Mouse (Mus musculus): ENCODE measurements around the gene Prkd2. TPM values are rescaled to one million over a fixed set of nuclear protein-coding genes. Genes with fewer than 3 reads are reported as not detected.
A peak's percentile ranks its signal among the peaks of the same experiment; 100 is the strongest.

Prkd2 gene
- polyA plus RNA-seq, 1 experiment from 2014 or later, result 3.2 TPM

DNA sequence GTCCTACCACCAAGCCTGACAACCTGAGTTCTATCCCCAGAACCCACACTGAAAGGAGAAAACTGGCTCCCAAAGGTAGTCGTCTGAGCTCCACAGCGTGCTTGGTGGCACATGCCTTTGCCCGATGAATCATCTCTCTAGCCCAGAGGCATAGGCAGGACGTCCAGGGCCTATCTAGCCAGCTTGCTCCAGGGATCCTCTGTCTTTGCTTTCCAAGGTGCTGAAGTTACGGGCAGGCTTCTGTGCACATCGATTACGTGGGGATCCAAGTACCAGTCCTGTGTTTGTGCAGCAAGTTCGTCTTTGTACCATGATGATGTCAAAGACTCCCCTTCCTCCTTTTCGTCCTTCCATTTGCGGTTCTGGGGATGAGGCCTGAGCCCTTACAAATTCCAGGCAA is 28.9 kb downstream of the Prkd2 start:
- no peak overlapping the region for H3K27ac ChIP-seq (replicated peaks)
- H3K36me3 ChIP-seq (replicated peaks), result no peaks in the 10 kb centered on the region
- ATAC-seq (ENCODE audit: insufficient read depth), result no peak
- H3K27me3 ChIP-seq, result peaks cover 15% of the 10 kb centered on the region
- H3K4me2 ChIP-seq, result no peak overlapping the region
- H3K9me3 ChIP-seq (replicated peaks), result no peaks in the 10 kb centered on the region
- H3K4me1 ChIP-seq (replicated peaks), result peaks cover 24% of the 10 kb centered on the region
- 75% methylated on average over 10 of the region's 10 CpGs for WGBS (ENCODE audit: insufficient replicate concordance)
- no peak overlapping the region for H3K9ac ChIP-seq
- H3K4me3 ChIP-seq (replicated peaks), result no peak overlapping the region

DNA sequence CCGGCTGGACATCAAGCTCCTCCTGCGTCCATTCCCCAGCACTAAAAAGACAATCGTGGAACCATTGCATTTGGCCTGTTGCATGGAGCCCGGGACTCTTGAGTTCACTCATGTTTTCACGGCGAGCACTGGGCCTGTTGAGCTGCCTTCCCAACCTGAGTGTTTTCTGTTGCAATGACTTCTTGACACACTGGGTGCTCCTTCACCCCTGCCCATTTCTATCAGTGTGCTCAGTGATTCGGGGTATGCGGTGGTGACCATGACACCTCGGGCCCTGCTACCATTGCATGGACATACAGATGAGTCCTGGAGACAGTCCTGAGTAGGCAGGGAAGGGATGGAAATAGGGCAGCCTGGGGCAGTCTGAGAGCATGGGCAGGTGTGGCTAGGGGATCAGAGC is 29.8 kb downstream of the Prkd2 start:
- ATAC-seq (ENCODE audit: insufficient read depth), result no peak

DNA sequence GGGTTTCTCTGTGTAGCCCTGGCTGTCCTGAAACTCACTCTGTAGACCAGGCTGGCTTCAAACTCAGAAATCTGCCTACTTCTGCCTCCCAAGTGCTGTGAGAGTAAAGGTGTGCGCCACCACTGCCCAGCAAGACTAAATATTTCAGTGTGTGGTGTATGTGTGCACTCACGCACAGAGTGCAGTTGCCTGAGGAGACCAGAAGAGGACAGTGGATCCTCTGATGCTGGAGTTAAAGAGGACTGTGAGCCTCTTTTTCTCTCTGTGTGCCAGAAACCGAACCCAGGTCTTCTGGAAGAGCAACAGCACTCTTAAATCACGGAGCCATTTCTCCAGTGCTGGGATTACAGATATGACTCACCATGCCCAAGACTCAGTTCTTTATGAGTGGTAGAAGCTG is 30.7 kb downstream of the Prkd2 start:
- Histone ChIP-seq H3K4me3 (replicated peaks) (no peak overlapping the region), H3K27ac (replicated peaks) (no peak overlapping the region), H3K4me2 (no peak overlapping the region), H3K9me3 (replicated peaks) (no peaks in the 10 kb centered on the region), H3K9ac (no peak overlapping the region), H3K36me3 (replicated peaks) (no peaks in the 10 kb centered on the region), H3K27me3 (peaks cover 22% of the 10 kb centered on the region), H3K4me1 (replicated peaks) (peaks cover 26% of the 10 kb centered on the region)
- WGBS (ENCODE audit: insufficient replicate concordance), result 75% methylated on average over 4 of the region's 4 CpGs
- no peak for ATAC-seq (ENCODE audit: insufficient read depth)

More for the DNA sequence above, 29.8 kb downstream of the Prkd2 start:
- no peak overlapping the region for H3K27ac ChIP-seq (replicated peaks)
- H3K36me3 ChIP-seq (replicated peaks), result no peaks in the 10 kb centered on the region
- H3K27me3 ChIP-seq, result peaks cover 22% of the 10 kb centered on the region
- WGBS (ENCODE audit: insufficient replicate concordance), result 71% methylated on average over 9 of the region's 9 CpGs
- no peak overlapping the region for H3K4me2 ChIP-seq
- H3K4me1 ChIP-seq (replicated peaks), result peaks cover 26% of the 10 kb centered on the region
- H3K9ac ChIP-seq, result no peak overlapping the region
- H3K9me3 ChIP-seq (replicated peaks), result no peaks in the 10 kb centered on the region
- H3K4me3 ChIP-seq (replicated peaks), result no peak overlapping the region

DNA sequence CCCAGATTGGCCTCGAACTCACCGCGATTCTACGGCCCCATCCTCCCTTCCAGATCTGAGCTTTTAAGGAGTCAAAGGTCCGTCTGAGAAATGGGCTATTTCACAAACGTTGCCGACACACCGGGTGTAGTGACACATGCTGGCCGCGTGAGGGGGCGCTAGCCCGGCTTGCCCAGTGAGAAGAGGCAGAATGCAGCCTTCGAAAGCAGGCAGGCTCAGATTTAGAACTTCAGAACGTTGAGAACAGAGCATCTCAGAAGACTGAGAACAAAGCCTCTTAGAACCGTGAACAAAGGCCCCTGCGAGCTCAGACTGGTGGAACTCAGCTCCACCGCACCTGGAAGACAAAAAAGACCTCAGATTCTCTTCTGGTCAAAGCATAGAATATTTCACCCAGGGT is 31.5 kb downstream of the Prkd2 start:
- WGBS (ENCODE audit: insufficient replicate concordance), result 2% methylated on average over 17 of the region's 17 CpGs
- H3K9me3 ChIP-seq (replicated peaks), result no peaks in the 10 kb centered on the region
- H3K9ac ChIP-seq, result no peak overlapping the region
- peaks cover 26% of the 10 kb centered on the region for H3K4me1 ChIP-seq (replicated peaks)
- H3K27me3 ChIP-seq, result peaks cover 28% of the 10 kb centered on the region
- ATAC-seq (ENCODE audit: insufficient read depth), result no peak
- H3K4me3 ChIP-seq (replicated peaks), result peak overlapping the region; percentile 62
- H3K4me2 ChIP-seq, result peak overlapping the region; percentile 93
- H3K27ac ChIP-seq (replicated peaks), result peak overlapping the region; percentile 54
- no peaks in the 10 kb centered on the region for H3K36me3 ChIP-seq (replicated peaks)

DNA sequence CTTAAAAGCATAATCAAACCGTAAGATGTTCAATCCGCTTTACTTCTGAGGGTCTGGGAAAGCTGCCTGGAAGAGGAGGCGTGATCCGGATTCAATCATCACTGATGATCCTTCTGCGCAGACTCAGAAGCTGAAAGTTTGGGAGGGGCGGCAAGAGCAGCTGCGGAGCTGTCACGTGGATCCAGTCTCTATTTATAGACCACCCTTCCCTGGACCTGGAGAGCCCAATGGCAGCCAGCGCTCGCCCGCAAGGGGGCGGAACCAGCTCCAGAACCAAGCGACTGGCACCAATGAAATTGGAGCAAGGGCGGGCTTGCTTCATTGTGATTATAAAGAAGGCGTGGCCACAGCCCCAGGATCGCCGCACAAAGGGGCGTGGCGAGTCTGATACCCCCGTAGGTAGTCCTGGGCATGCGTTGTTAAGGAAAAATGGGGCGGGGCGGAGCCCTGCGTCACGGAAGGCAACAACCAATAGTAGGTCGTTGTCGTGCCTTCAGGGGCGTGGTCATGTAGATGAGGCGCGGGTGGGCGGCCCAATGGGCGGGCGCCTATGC is 32.1 kb downstream of the Prkd2 start:
- Histone ChIP-seq H3K27ac (replicated peaks) (peak overlapping the region; percentile 54), H3K9ac (no peak overlapping the region), H3K27me3 (peaks cover 28% of the 10 kb centered on the region), H3K4me1 (replicated peaks) (peaks cover 26% of the 10 kb centered on the region), H3K4me2 (peak overlapping the region; percentile 93), H3K9me3 (replicated peaks) (no peaks in the 10 kb centered on the region), H3K4me3 (replicated peaks) (peak overlapping the region; percentile 62), H3K36me3 (replicated peaks) (no peaks in the 10 kb centered on the region)
- under 1% methylated on average over 33 of the region's 33 CpGs for WGBS (ENCODE audit: insufficient replicate concordance)
- ATAC-seq (ENCODE audit: insufficient read depth), result peak; percentile 93

DNA sequence AGATGAGACGGTGACA is 32.4 kb downstream of the Prkd2 start, which contains the start of gene Dact3:
Gene Dact3, plus strand, starts transcription at position 8 of the 16 bp plus-strand sequence.
- peaks cover 28% of the 10 kb centered on the region for H3K4me1 ChIP-seq (replicated peaks)
- no peaks in the 10 kb centered on the region for H3K36me3 ChIP-seq (replicated peaks)
- ATAC-seq (ENCODE audit: insufficient read depth), result no peak
- H3K4me3 ChIP-seq (replicated peaks), result peak within 1 kb of the TSS; percentile 62
- H3K27ac ChIP-seq (replicated peaks), result peak within 1 kb of the TSS; percentile 54
- H3K4me2 ChIP-seq, result peak within 1 kb of the TSS; percentile 93
- no peaks in the 10 kb centered on the region for H3K9me3 ChIP-seq (replicated peaks)
- H3K27me3 ChIP-seq, result peaks cover 30% of the 10 kb centered on the region
- peak within 1 kb of the TSS; percentile 43 for H3K9ac ChIP-seq
- WGBS (ENCODE audit: insufficient replicate concordance), result 0% methylated on average over 1 of the region's 1 CpGs

DNA sequence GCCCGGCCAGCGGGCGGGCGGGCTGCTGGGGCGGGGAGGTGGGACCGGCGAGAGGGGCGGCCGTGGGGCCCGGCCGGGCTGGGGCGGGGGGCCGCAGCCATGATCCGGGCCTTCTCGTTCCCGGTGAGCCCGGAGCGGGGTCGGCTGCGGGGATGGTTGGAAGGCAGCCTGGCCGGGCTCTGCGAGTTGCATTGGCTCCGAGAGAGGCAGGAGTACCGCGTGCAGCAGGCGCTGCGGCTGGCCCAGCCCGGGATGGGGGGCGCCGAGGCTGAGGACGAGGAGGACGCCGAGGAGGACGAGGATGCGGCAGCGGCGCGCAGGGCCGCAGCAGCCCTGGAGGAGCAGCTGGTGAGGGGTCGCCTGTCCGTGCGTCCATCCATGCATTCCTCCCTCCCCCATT is 32.6 kb downstream of the Prkd2 start:
- ATAC-seq (ENCODE audit: insufficient read depth), result peak; percentile 13
- Histone ChIP-seq H3K4me2 (peak overlapping the region; percentile 93), H3K27me3 (peaks cover 32% of the 10 kb centered on the region), H3K9ac (peak overlapping the region; percentile 43), H3K27ac (replicated peaks) (no peak overlapping the region), H3K4me1 (replicated peaks) (peaks cover 30% of the 10 kb centered on the region), H3K4me3 (replicated peaks) (peak overlapping the region; percentile 62), H3K9me3 (replicated peaks) (no peaks in the 10 kb centered on the region), H3K36me3 (replicated peaks) (no peaks in the 10 kb centered on the region)
- under 1% methylated on average over 41 of the region's 42 CpGs for WGBS (ENCODE audit: insufficient replicate concordance)

DNA sequence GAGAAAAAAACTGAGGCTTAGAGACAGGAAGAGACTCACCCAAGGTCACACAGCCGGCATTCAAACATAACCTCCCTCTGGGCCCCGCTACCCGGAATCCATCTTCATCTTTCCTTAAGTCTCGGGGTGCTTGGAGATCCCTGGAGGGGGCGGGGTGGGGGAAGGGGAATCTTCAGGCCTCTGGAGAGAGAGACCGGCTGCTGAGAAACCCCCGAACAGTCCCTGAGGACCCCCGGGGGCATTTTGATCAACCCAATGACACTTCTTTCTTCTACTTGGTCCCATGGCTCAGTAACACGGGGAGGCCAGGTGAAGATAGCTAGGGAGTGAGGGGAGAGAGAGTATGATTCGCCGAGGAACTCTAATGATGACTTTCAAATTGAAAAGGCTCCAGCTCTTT is 33.3 kb downstream of the Prkd2 start:
- Histone ChIP-seq H3K4me2 (peak overlapping the region; percentile 93), H3K36me3 (replicated peaks) (no peaks in the 10 kb centered on the region), H3K27ac (replicated peaks) (no peak overlapping the region), H3K27me3 (peaks cover 39% of the 10 kb centered on the region), H3K9ac (no peak overlapping the region), H3K4me3 (replicated peaks) (peak overlapping the region; percentile 62; the same call in 1 of the 2 replicates), H3K9me3 (replicated peaks) (no peaks in the 10 kb centered on the region), H3K4me1 (replicated peaks) (peaks cover 36% of the 10 kb centered on the region)
- no peak for ATAC-seq (ENCODE audit: insufficient read depth)
- WGBS (ENCODE audit: insufficient replicate concordance), result 19% methylated on average over 11 of the region's 11 CpGs

DNA sequence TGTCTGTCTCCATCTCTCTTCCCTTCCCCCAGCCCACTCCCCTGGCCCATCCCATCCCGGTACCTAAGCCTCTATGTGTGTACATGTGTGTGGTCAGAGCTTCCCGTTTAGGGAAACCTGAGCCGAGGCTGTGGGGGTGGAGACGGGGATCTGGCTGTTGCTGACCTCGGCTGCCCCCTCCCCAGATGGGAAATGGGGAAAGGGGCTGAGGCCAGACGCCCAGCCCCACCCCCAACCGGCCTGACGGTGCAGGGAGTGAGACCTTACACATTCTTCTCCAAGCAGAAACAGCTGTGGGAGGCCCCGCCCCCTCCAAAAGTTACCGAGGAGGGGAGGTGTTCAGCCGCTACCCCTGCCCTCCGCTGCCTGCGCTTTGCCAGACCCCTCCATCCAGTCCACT is 33.9 kb downstream of the Prkd2 start:
- H3K27ac ChIP-seq (replicated peaks), result no peak overlapping the region
- 16% methylated on average over 13 of the region's 13 CpGs for WGBS (ENCODE audit: insufficient replicate concordance)
- H3K9me3 ChIP-seq (replicated peaks), result no peaks in the 10 kb centered on the region
- ATAC-seq (ENCODE audit: insufficient read depth), result no peak
- peaks cover 36% of the 10 kb centered on the region for H3K4me1 ChIP-seq (replicated peaks)
- H3K36me3 ChIP-seq (replicated peaks), result no peaks in the 10 kb centered on the region
- 0 out of 2 replicates have a peak overlapping the region, but pooled peaks have one; percentile 93 for H3K4me2 ChIP-seq
- no peak overlapping the region for H3K4me3 ChIP-seq (replicated peaks)
- no peak overlapping the region for H3K9ac ChIP-seq
- peaks cover 43% of the 10 kb centered on the region for H3K27me3 ChIP-seq

DNA sequence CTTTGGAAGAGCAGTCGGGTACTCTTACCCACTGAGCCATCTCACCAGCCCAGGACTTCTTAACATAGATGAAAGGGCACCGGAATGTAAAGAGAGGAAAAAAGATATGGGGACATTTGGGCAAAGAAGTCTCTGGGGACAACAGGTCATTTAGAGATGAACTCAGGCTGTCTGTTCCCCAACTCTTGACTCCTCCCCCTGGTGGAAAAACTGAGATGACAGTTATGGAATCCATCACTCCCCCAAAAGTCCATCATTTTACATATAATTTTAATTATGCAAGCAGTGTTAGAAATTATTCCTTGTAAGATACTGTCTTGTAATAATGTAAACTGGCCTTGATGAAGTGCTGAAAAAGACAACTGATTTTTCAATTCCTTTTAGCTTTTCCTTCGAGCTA is 35.0 kb downstream of the Prkd2 start:
- H3K4me1 ChIP-seq (replicated peaks), result peaks cover 36% of the 10 kb centered on the region
- no peak overlapping the region for H3K9ac ChIP-seq
- no peaks in the 10 kb centered on the region for H3K9me3 ChIP-seq (replicated peaks)
- no peak for ATAC-seq (ENCODE audit: insufficient read depth)
- peaks cover 54% of the 10 kb centered on the region for H3K27me3 ChIP-seq
- H3K27ac ChIP-seq (replicated peaks), result no peak overlapping the region
- WGBS (ENCODE audit: insufficient replicate concordance), result 57% methylated on average over 3 of the region's 3 CpGs
- H3K4me3 ChIP-seq (replicated peaks), result no peak overlapping the region
- no peaks in the 10 kb centered on the region for H3K36me3 ChIP-seq (replicated peaks)
- no peak overlapping the region for H3K4me2 ChIP-seq

DNA sequence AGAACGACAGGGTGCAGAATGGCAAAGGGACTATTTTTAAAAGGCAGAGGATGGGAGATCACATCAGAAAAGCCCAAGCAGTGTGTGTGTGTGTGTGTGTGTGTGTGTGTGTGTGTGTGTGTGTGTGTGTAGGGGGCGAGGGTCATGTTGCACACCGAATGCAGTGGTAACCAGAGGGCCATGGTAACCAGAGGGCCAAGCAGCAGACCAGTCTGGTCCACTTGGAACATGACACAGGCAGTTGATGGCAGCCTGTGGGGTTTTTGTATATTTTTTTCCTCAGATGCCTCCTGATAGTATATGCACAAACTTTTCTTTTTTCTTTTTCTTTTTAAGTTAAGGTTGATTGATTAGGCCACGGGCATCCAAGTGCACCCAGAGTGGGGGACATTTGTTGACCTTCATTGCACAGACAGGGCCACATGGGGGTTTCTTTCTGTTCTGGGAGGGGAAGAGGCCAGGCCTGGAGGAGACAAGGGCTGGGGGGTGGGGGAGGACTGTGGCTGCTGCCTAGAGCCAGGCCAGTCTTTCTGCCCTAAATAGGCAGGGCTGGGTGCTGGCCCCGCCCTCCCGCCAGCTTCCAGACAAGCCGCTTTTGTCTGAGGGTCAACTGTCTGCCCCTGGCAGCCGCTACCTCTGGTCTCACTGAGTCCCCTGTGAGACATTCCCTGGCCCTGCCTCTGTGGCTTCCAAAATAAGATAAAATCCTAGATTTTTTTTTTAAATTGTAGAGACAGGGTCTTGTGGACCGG is 37.3 kb downstream of the Prkd2 start:
- Histone ChIP-seq H3K27me3 (peaks cover 77% of the 10 kb centered on the region), H3K4me3 (replicated peaks) (no peak overlapping the region), H3K9ac (no peak overlapping the region), H3K36me3 (replicated peaks) (no peaks in the 10 kb centered on the region), H3K9me3 (replicated peaks) (no peaks in the 10 kb centered on the region), H3K27ac (replicated peaks) (no peak overlapping the region), H3K4me2 (no peak overlapping the region), H3K4me1 (replicated peaks) (peaks cover 27% of the 10 kb centered on the region)
- WGBS (ENCODE audit: insufficient replicate concordance), result 31% methylated on average over 9 of the region's 9 CpGs
- no peak for ATAC-seq (ENCODE audit: insufficient read depth)

DNA sequence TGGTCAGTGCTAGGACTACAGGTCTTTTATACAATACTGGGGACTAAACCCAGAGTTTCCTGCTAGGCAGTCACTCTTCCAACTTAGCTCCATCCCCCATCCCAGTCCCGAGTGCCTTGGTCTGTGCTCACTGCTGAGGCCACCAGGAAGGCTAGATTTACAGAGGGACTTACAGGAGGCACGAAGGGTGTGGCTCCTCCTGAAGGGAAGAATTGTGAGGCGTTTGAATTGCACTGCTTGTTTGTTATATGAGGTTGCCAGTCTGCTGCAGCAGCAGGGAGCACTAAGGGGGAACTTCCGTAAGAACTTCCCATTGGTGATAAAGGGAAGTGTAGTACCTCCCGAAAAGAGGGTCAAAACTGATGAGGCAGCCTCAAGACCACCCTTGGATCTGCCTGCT is 37.9 kb downstream of the Prkd2 start:
- H3K4me2 ChIP-seq, result no peak overlapping the region
- peaks cover 28% of the 10 kb centered on the region for H3K4me1 ChIP-seq (replicated peaks)
- H3K36me3 ChIP-seq (replicated peaks), result 0 out of 2 replicates have a peak, but pooled peaks cover 2% of the 10 kb centered on the region
- peaks cover 78% of the 10 kb centered on the region for H3K27me3 ChIP-seq
- WGBS (ENCODE audit: insufficient replicate concordance), result 14% methylated on average over 5 of the region's 5 CpGs
- H3K9me3 ChIP-seq (replicated peaks), result peaks cover 6% of the 10 kb centered on the region
- no peak overlapping the region for H3K9ac ChIP-seq
- no peak for ATAC-seq (ENCODE audit: insufficient read depth)
- no peak overlapping the region for H3K27ac ChIP-seq (replicated peaks)
- no peak overlapping the region for H3K4me3 ChIP-seq (replicated peaks)
